12 mouse cellular contexts compared by ENCODE assay signal in the genomic region with DNA sequence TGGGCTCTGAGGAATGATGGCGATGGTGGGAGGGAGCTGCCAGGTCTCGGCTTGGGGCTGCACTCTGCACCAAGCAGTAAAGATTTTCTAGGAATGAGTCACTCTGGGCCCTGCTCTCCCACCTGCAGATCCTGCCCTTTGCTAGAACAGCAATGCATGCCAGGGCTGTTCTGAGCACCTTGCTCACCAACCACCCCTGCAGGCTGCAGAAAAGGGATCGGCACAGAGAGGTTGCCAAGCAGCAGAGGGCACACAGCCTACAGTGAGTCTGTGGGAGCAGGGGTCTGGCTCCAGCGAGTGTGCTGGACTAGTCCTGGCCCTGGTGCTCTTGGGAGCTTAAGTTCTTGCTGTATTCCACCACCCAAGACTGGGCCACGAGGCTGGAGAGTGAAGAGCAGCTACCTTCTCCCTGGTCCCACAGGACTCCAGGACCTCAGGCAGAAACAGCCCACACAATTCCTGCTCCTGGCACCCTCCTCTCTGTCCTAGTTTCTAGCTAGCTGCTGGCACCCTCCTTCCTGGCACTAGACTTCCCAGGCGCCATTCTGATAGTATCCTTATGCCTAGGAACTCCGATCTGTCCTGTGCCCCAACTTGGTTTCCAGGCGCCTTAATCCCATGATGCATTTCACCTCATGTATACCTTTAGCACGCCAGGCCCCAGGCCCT. TPM values are rescaled to one million over a fixed set of nuclear protein-coding genes. Genes with fewer than 3 reads are reported as not detected.
DNase-seq lines count a peak whose midpoint lies in the region; ATAC-seq and TF ChIP-seq lines count a peak whose summit lies in the region.
"Had no signal": no experiment of that assay in that cellular context is flagged by ENCODE, and none has a peak within 500 bp of the region (broad histone marks: within the 10 kb centered on the region; RNA-seq: fewer than 3 reads in every experiment).

No protein-coding gene starts in this region.

- TF ChIP-seq CTCF in forebrain, postnatal 0 days (IDR thresholded peaks at IDR 0.05; ENCODE audit: low read depth): no peak
- no peak for TF ChIP-seq CTCF in lung, postnatal 0 days (IDR thresholded peaks at IDR 0.05)
- TF ChIP-seq CTCF in stomach, postnatal 0 days (IDR thresholded peaks at IDR 0.05; ENCODE audit: low read depth): 0 out of 2 replicates have a peak, but pooled peaks have one; percentile 10

- H3K4me3 ChIP-seq in forebrain, postnatal 0 days (ENCODE audit: low read depth, low read length): no peak overlapping the region
- H3K4me3 ChIP-seq in forebrain, embryonic 14.5 days (ENCODE audit: low read depth, low read length): no peak overlapping the region
- H3K4me3 ChIP-seq in lung, postnatal 0 days (ENCODE audit: low read depth, low read length): no peak overlapping the region
- H3K4me3 ChIP-seq in heart, embryonic 16.5 days (ENCODE audit: low read length): no peak overlapping the region
- H3K4me3 ChIP-seq in stomach, postnatal 0 days (ENCODE audit: low read depth, low read length): no peak overlapping the region
- H3K4me3 ChIP-seq in forebrain, embryonic 10.5 days: no peak overlapping the region
- H3K4me3 ChIP-seq: myocyte had no signal

- peaks cover 16% of the 10 kb centered on the region for H3K4me1 ChIP-seq in forebrain, postnatal 0 days (ENCODE audit: insufficient read depth)
- H3K4me1 ChIP-seq in forebrain, embryonic 14.5 days (ENCODE audit: control insufficient read depth, insufficient read depth, low read length): peaks cover 14% of the 10 kb centered on the region
- peaks cover 26% of the 10 kb centered on the region; the same call in 1 of the 2 replicates for H3K4me1 ChIP-seq in lung, postnatal 0 days (ENCODE audit: insufficient read depth, low read depth, low read length)
- peaks cover 49% of the 10 kb centered on the region for H3K4me1 ChIP-seq in heart, embryonic 16.5 days (ENCODE audit: control insufficient read depth, insufficient read depth, low read length)
- H3K4me1 ChIP-seq in stomach, postnatal 0 days (replicated peaks; ENCODE audit: control insufficient read depth, insufficient read depth): peaks cover 8% of the 10 kb centered on the region
- peaks cover 22% of the 10 kb centered on the region for H3K4me1 ChIP-seq in forebrain, embryonic 10.5 days

- 73% methylated on average over 9 of the region's 9 CpGs for WGBS in forebrain, postnatal 0 days
- WGBS in forebrain, embryonic 14.5 days: 82% methylated on average over 9 of the region's 9 CpGs
- 74% methylated on average over 9 of the region's 9 CpGs for WGBS in lung, postnatal 0 days
- 62% methylated on average over 9 of the region's 9 CpGs for WGBS in heart, embryonic 16.5 days
- WGBS in stomach, postnatal 0 days: 66% methylated on average over 9 of the region's 9 CpGs
- 81% methylated on average over 9 of the region's 9 CpGs for WGBS in forebrain, embryonic 10.5 days

- no peak overlapping the region for H3K4me2 ChIP-seq in forebrain, postnatal 0 days (ENCODE audit: low read depth)
- H3K4me2 ChIP-seq in forebrain, embryonic 14.5 days (ENCODE audit: low read length): no peak overlapping the region
- no peak overlapping the region for H3K4me2 ChIP-seq in lung, postnatal 0 days (replicated peaks; ENCODE audit: low read depth, low read length)
- no peak overlapping the region for H3K4me2 ChIP-seq in heart, embryonic 16.5 days (ENCODE audit: low read depth, low read length)
- no peak overlapping the region for H3K4me2 ChIP-seq in stomach, postnatal 0 days (replicated peaks; ENCODE audit: low read depth)
- H3K4me2 ChIP-seq: lung, embryonic 14.5 days had no signal

- H3K9me3 ChIP-seq in forebrain, postnatal 0 days (ENCODE audit: low read length): no peaks in the 10 kb centered on the region
- H3K9me3 ChIP-seq in forebrain, embryonic 14.5 days (replicated peaks; ENCODE audit: control insufficient read depth, low read length): no peaks in the 10 kb centered on the region
- no peaks in the 10 kb centered on the region for H3K9me3 ChIP-seq in lung, postnatal 0 days (ENCODE audit: low read length)
- no peaks in the 10 kb centered on the region for H3K9me3 ChIP-seq in heart, embryonic 16.5 days (replicated peaks; ENCODE audit: control insufficient read depth, low read length)
- H3K9me3 ChIP-seq in stomach, postnatal 0 days (ENCODE audit: control insufficient read depth, low read length): no peaks in the 10 kb centered on the region
- H3K9me3 ChIP-seq in forebrain, embryonic 10.5 days: no peaks in the 10 kb centered on the region

- H3K27ac ChIP-seq in forebrain, postnatal 0 days (ENCODE audit: low read depth, low read length): no peak overlapping the region
- no peak overlapping the region for H3K27ac ChIP-seq in forebrain, embryonic 14.5 days (ENCODE audit: low read depth, low read length)
- H3K27ac ChIP-seq in lung, postnatal 0 days (ENCODE audit: low read length): no peak overlapping the region
- H3K27ac ChIP-seq in heart, embryonic 16.5 days (ENCODE audit: low read length): peak overlapping the region; percentile 97
- no peak overlapping the region for H3K27ac ChIP-seq in stomach, postnatal 0 days (replicated peaks)
- H3K27ac ChIP-seq in forebrain, embryonic 10.5 days: no peak overlapping the region

- H3K27me3 ChIP-seq in forebrain, postnatal 0 days (ENCODE audit: insufficient read depth, low read length): no peaks in the 10 kb centered on the region
- H3K27me3 ChIP-seq in forebrain, embryonic 14.5 days (replicated peaks; ENCODE audit: control insufficient read depth, insufficient read depth, low read length): no peaks in the 10 kb centered on the region
- H3K27me3 ChIP-seq in lung, postnatal 0 days (replicated peaks; ENCODE audit: insufficient read depth, low read length): no peaks in the 10 kb centered on the region
- no peaks in the 10 kb centered on the region for H3K27me3 ChIP-seq in heart, embryonic 16.5 days (ENCODE audit: control insufficient read depth, insufficient read depth, low read length)
- H3K27me3 ChIP-seq in stomach, postnatal 0 days (ENCODE audit: control insufficient read depth, insufficient read depth, low read length): no peaks in the 10 kb centered on the region
- H3K27me3 ChIP-seq in forebrain, embryonic 10.5 days (ENCODE audit: poor library complexity, severe bottlenecking): peaks cover 26% of the 10 kb centered on the region

- DNase-seq in forebrain, postnatal 0 days: no peak
- no peak for DNase-seq in forebrain, embryonic 14.5 days (ENCODE audit: low spot score)
- peak; percentile 32 for DNase-seq in lung, postnatal 0 days (ENCODE audit: low spot score)
- DNase-seq in lung, postnatal 14 days: no peak
- no peak for DNase-seq in stomach, postnatal 0 days (ENCODE audit: low spot score)
- no peak for DNase-seq in forebrain, embryonic 10.5 days (ENCODE audit: extremely low spot score, low spot score)
- DNase-seq in B cell, adult 2 months: no peak
- DNase-seq: gastrocnemius, postnatal 14 days; lung, embryonic 14.5 days; spleen, adult 18-20 months had no signal

- TF ChIP-seq EP300 in lung, postnatal 0 days (IDR thresholded peaks at IDR 0.05): no peak
- TF ChIP-seq EP300 in stomach, postnatal 0 days (optimal IDR thresholded peaks at IDR 0.05): no peak

- ATAC-seq in forebrain, postnatal 0 days: no peak
- no peak for ATAC-seq in forebrain, embryonic 14.5 days
- no peak for ATAC-seq in lung, postnatal 0 days
- no peak for ATAC-seq in heart, embryonic 16.5 days (replicated peaks; ENCODE audit: extremely low read depth, insufficient read depth, low FRiP score)
- peak; percentile 14; the same call in 1 of the 2 replicates for ATAC-seq in stomach, postnatal 0 days (ENCODE audit: low FRiP score, low TSS enrichment)

- H3K36me3 ChIP-seq in forebrain, postnatal 0 days (ENCODE audit: insufficient read depth): peaks cover 2% of the 10 kb centered on the region; the same call in 1 of the 2 replicates
- H3K36me3 ChIP-seq in forebrain, embryonic 14.5 days (ENCODE audit: control insufficient read depth, insufficient read depth, low read length): no peaks in the 10 kb centered on the region
- H3K36me3 ChIP-seq in lung, postnatal 0 days (ENCODE audit: insufficient read depth, low read length): no peaks in the 10 kb centered on the region
- no peaks in the 10 kb centered on the region for H3K36me3 ChIP-seq in heart, embryonic 16.5 days (ENCODE audit: control insufficient read depth, insufficient read depth)
- no peaks in the 10 kb centered on the region for H3K36me3 ChIP-seq in stomach, postnatal 0 days (ENCODE audit: control insufficient read depth, insufficient read depth, low read length)
- H3K36me3 ChIP-seq in forebrain, embryonic 10.5 days (replicated peaks): no peaks in the 10 kb centered on the region

- H3K9ac ChIP-seq in forebrain, postnatal 0 days: 0 out of 2 replicates have a peak overlapping the region, but pooled peaks have one; percentile 4
- H3K9ac ChIP-seq in forebrain, embryonic 14.5 days (ENCODE audit: low read length): no peak overlapping the region
- H3K9ac ChIP-seq in lung, postnatal 0 days (replicated peaks; ENCODE audit: low read depth): no peak overlapping the region
- peak overlapping the region; percentile 66 for H3K9ac ChIP-seq in heart, embryonic 16.5 days (ENCODE audit: low read length)
- H3K9ac ChIP-seq in stomach, postnatal 0 days (ENCODE audit: low read length): no peak overlapping the region
- H3K9ac ChIP-seq: lung, embryonic 14.5 days had no signal

RNA-seq across cellular contexts. Expression of a gene that starts 46.6 kb away (rescaled TPM):
- 181 and 195 TPM in 2 replicates for total RNA-seq in forebrain, postnatal 0 days (2014; rRNA removed)
- 101 and 102 TPM in 2 replicates for polyA plus RNA-seq in forebrain, postnatal 0 days (2015; fragmentation: Nextera tagmentation; extraction: Ambion mirVana)
- polyA plus RNA-seq in forebrain, embryonic 14.5 days (2014; fragmentation: Nextera tagmentation; extraction: Ambion mirVana): 46.3 and 47.5 TPM in 2 replicates
- polyA plus RNA-seq in lung, postnatal 0 days (2015; fragmentation: Nextera tagmentation; extraction: Ambion mirVana): 40.2 and 40.9 TPM in 2 replicates
- 38.3 and 40.5 TPM in 2 replicates for polyA plus RNA-seq in heart, embryonic 16.5 days (2015; fragmentation: Nextera tagmentation; extraction: Ambion mirVana)
- 47.0 and 47.7 TPM in 2 replicates for polyA plus RNA-seq in stomach, postnatal 0 days (2015; fragmentation: Nextera tagmentation; extraction: Ambion mirVana)
- polyA plus RNA-seq in forebrain, embryonic 10.5 days (2016; fragmentation: Nextera tagmentation; extraction: Ambion mirVana): 58.5 and 65.5 TPM in 2 replicates

RNA-seq across cellular contexts. Expression of a gene that starts 52.2 kb away (rescaled TPM):
- total RNA-seq in forebrain, postnatal 0 days (2014; rRNA removed): 8.6 and 12.9 TPM in 2 replicates
- polyA plus RNA-seq in forebrain, postnatal 0 days (2015; fragmentation: Nextera tagmentation; extraction: Ambion mirVana): 7.1 and 7.2 TPM in 2 replicates
- polyA plus RNA-seq in forebrain, embryonic 14.5 days (2014; fragmentation: Nextera tagmentation; extraction: Ambion mirVana): 6.5 and 7.3 TPM in 2 replicates
- polyA plus RNA-seq in lung, postnatal 0 days (2015; fragmentation: Nextera tagmentation; extraction: Ambion mirVana): 1.2 and 2.1 TPM in 2 replicates
- 0.75 and 1.2 TPM in 2 replicates for polyA plus RNA-seq in heart, embryonic 16.5 days (2015; fragmentation: Nextera tagmentation; extraction: Ambion mirVana)
- polyA plus RNA-seq in stomach, postnatal 0 days (2015; fragmentation: Nextera tagmentation; extraction: Ambion mirVana): 1.9 and 2.0 TPM in 2 replicates
- 2.2 and 2.5 TPM in 2 replicates for polyA plus RNA-seq in forebrain, embryonic 10.5 days (2016; fragmentation: Nextera tagmentation; extraction: Ambion mirVana)

Comparison
In these comparisons a context has a peak if more than half of its experiments do, and no peak if none do; other contexts are left out.
1. H3K9ac ChIP-seq: peak in forebrain, postnatal 0 days (single experiment) and heart, embryonic 16.5 days (single experiment); none in forebrain, embryonic 14.5 days (single experiment), lung, postnatal 0 days (single experiment) and stomach, postnatal 0 days (single experiment).